Mouse (Mus musculus): Measurements from ENCODE around the gene Psma3. TPM values are rescaled to one million over a fixed set of nuclear protein-coding genes. Genes with fewer than 3 reads are reported as not detected.

The Psma3 gene
- polyA plus RNA-seq, 1 experiment from 2014 or later: 492 TPM

- WGBS: 91% methylated on average over 8 of the region's 8 CpGs
- H3K36me3 ChIP-seq: peaks cover 27% of the 10 kb centered on the region
Measured at GRCm38 (mm10) chr12:71030260-71030659, 55.8 kb downstream of the Psma3 start.

GRCm38 (mm10) chr12:71030722-71031121, 56.3 kb downstream of the Psma3 start:
- no peak for ATAC-seq (ENCODE audit: low FRiP score, low read depth)
- Histone ChIP-seq H3K9me3 (no peaks in the 10 kb centered on the region), H3K27ac (replicated peaks) (no peak overlapping the region), H3K4me3 (no peak overlapping the region), H3K9ac (no peak overlapping the region), H3K4me1 (replicated peaks) (no peaks in the 10 kb centered on the region), H3K4me2 (no peak overlapping the region), H3K36me3 (peaks cover 24% of the 10 kb centered on the region), H3K27me3 (no peaks in the 10 kb centered on the region)
- WGBS: 96% methylated on average over 5 of the region's 5 CpGs

More at GRCm38 (mm10) chr12:71030260-71030659, 55.8 kb downstream of the Psma3 start:
- Histone ChIP-seq H3K9ac (no peak overlapping the region), H3K4me1 (replicated peaks) (no peaks in the 10 kb centered on the region), H3K4me3 (no peak overlapping the region), H3K9me3 (no peaks in the 10 kb centered on the region), H3K27ac (replicated peaks) (no peak overlapping the region), H3K4me2 (no peak overlapping the region), H3K27me3 (no peaks in the 10 kb centered on the region)
- ATAC-seq (ENCODE audit: low FRiP score, low read depth): no peak

DNA sequence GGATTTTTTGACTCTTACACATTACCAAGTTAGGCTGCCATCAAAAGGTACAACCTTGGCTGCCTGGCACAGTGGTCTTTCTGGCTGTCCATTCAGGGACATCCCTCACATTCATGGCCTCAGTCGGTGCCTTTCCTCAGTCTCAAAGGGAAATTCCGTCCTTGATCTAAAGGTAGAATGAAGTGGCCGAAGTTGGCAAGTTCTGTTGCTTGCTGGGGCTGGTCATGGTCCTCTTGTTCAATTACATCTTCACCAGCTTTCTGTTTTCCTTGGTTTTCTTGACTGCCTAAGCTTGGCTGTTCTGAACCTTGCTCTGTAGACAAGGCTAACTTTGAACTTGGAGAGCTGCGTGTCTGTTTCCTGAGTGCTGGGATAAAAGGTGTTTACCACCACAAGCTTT, 61.4 kb downstream of the Psma3 start:
- Histone ChIP-seq H3K27me3 (no peaks in the 10 kb centered on the region), H3K36me3 (peaks cover 32% of the 10 kb centered on the region), H3K4me3 (no peak overlapping the region), H3K4me1 (replicated peaks) (no peaks in the 10 kb centered on the region), H3K4me2 (no peak overlapping the region), H3K27ac (replicated peaks) (no peak overlapping the region), H3K9me3 (no peaks in the 10 kb centered on the region), H3K9ac (no peak overlapping the region)
- ATAC-seq (ENCODE audit: low FRiP score, low read depth): no peak
- 97% methylated on average over 4 of the region's 4 CpGs for WGBS

- no peaks in the 10 kb centered on the region for H3K27me3 ChIP-seq
- H3K9me3 ChIP-seq: no peaks in the 10 kb centered on the region
- H3K36me3 ChIP-seq: peaks cover 39% of the 10 kb centered on the region
- no peak overlapping the region for H3K4me2 ChIP-seq
- 92% methylated on average over 12 of the region's 12 CpGs for WGBS
- H3K9ac ChIP-seq: no peak overlapping the region
- no peak overlapping the region for H3K27ac ChIP-seq (replicated peaks)
- no peak for ATAC-seq (ENCODE audit: low FRiP score, low read depth)
- no peaks in the 10 kb centered on the region for H3K4me1 ChIP-seq (replicated peaks)
- H3K4me3 ChIP-seq: no peak overlapping the region
Measured at GRCm38 (mm10) chr12:71036729-71037404, 62.4 kb downstream of the Psma3 start.

GRCm38 (mm10) chr12:71040462-71040861, 66.0 kb downstream of the Psma3 start:
- ATAC-seq (ENCODE audit: low FRiP score, low read depth): no peak
- Histone ChIP-seq H3K9me3 (no peaks in the 10 kb centered on the region), H3K4me2 (no peak overlapping the region), H3K9ac (no peak overlapping the region), H3K36me3 (peaks cover 45% of the 10 kb centered on the region), H3K27ac (replicated peaks) (no peak overlapping the region), H3K4me1 (replicated peaks) (no peaks in the 10 kb centered on the region), H3K4me3 (no peak overlapping the region), H3K27me3 (no peaks in the 10 kb centered on the region)
- WGBS: 92% methylated on average over 7 of the region's 7 CpGs

DNA sequence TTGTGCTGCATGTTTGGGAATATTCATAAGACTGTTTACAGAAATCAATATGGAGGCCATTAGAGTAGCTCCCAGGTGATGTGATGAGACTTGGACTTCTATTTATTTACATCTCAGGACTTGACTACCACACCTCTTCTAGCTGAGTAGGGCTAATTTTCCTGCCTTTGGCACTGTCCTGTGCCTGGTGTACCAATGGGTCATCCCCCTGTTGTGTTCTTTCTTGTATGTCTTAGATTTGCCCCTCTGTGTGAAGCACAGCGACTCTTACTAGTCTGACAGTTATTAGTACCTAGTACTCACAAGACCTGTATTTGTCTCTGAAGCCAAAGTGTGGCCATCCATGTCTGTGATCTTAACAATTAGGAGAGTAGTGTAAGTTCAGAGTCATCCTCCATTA, 68.0 kb downstream of the Psma3 start:
- WGBS: 95% methylated on average over 1 of the region's 1 CpGs
- Histone ChIP-seq H3K27ac (replicated peaks) (no peak overlapping the region), H3K4me1 (replicated peaks) (peaks cover 6% of the 10 kb centered on the region), H3K9me3 (no peaks in the 10 kb centered on the region), H3K36me3 (peaks cover 42% of the 10 kb centered on the region), H3K9ac (no peak overlapping the region), H3K27me3 (no peaks in the 10 kb centered on the region), H3K4me2 (no peak overlapping the region), H3K4me3 (no peak overlapping the region)
- ATAC-seq (ENCODE audit: low FRiP score, low read depth): no peak

DNA sequence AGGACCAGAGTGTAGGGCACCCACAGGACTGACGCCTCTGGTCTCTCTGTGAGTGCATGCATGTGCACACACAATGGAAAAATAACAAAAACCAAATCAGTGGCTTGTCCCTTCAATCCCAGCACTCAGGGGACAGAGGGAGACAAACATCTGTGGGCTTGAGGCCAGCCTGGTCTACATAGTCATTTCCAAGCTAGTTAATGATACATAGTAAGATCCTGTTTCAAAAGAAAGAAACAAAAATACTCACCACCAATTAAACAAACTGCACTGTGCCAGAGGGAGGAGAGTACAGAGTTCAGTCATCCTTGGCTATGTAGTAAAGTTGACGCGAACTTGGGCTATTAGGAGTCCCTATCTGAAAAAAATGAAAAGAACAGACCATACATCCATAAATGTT, 69.2 kb downstream of the Psma3 start:
- Histone ChIP-seq H3K36me3 (peaks cover 35% of the 10 kb centered on the region), H3K4me1 (replicated peaks) (peaks cover 10% of the 10 kb centered on the region), H3K4me2 (no peak overlapping the region), H3K9me3 (no peaks in the 10 kb centered on the region), H3K27me3 (no peaks in the 10 kb centered on the region), H3K27ac (replicated peaks) (no peak overlapping the region), H3K4me3 (no peak overlapping the region), H3K9ac (no peak overlapping the region)
- 88% methylated on average over 3 of the region's 3 CpGs for WGBS
- ATAC-seq (ENCODE audit: low FRiP score, low read depth): no peak

DNA sequence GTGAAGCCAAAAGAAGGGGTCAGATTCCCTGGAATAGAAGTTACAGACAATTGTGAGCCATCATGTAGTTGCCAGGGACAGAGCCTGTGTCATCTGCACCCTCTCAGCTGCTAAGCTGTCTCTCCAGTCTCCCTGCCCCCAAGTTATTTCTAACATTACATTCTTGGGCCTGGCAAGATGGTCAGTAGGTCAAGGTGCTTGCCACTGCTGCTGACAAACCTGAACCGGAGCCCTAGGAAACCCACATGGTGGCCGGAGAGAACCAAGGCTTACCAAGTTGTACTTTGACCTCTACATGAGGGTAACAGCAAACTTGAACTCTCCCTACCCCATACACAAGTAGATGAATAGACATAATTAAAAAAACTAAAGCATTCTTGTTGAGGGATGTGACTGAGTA, 70.1 kb downstream of the Psma3 start:
- ATAC-seq (ENCODE audit: low FRiP score, low read depth): no peak
- peaks cover 31% of the 10 kb centered on the region for H3K36me3 ChIP-seq
- no peak overlapping the region for H3K4me3 ChIP-seq
- 95% methylated on average over 2 of the region's 2 CpGs for WGBS
- no peaks in the 10 kb centered on the region for H3K27me3 ChIP-seq
- H3K9ac ChIP-seq: no peak overlapping the region
- no peak overlapping the region for H3K27ac ChIP-seq (replicated peaks)
- no peak overlapping the region for H3K4me2 ChIP-seq
- peaks cover 15% of the 10 kb centered on the region for H3K4me1 ChIP-seq (replicated peaks)
- H3K9me3 ChIP-seq: no peaks in the 10 kb centered on the region

Other genes with a start within 250 kb of the Psma3 start
- 8.9 and 9.3 TPM in 2 replicates for gene Frmd6, start 149.1 kb upstream of the Psma3 start, polyA plus RNA-seq (2015; fragmentation: Nextera tagmentation; extraction: Ambion mirVana)
- gene Actr10, start 36.8 kb upstream of the Psma3 start, polyA plus RNA-seq (2015; fragmentation: Nextera tagmentation; extraction: Ambion mirVana): 174 and 180 TPM in 2 replicates
- 40.1 and 43.1 TPM in 2 replicates for gene Arid4a, start 41.4 kb downstream of the Psma3 start, polyA plus RNA-seq (2015; fragmentation: Nextera tagmentation; extraction: Ambion mirVana)
- gene Tomm20l, start 136.8 kb downstream of the Psma3 start, polyA plus RNA-seq (2015; fragmentation: Nextera tagmentation; extraction: Ambion mirVana): not detected in 2 replicates
- gene Timm9, start 162.1 kb downstream of the Psma3 start, polyA plus RNA-seq (2015; fragmentation: Nextera tagmentation; extraction: Ambion mirVana): 107 and 114 TPM in 2 replicates
- 10.6 and 12.1 TPM in 2 replicates for gene 2700049A03Rik, start 162.2 kb downstream of the Psma3 start, polyA plus RNA-seq (2015; fragmentation: Nextera tagmentation; extraction: Ambion mirVana)

All from hindbrain, embryonic 15.5 days (tissue).